Mouse (Mus musculus): ENCODE data around the gene Hoxd4.

Hoxd4 gene

GRCm38 (mm10) chr2:74691022-74691951 is 20.4 kb upstream of the Hoxd4 start, which contains the start of gene Hoxd10:
Gene Hoxd10 (plus strand): TSS chr2:74691924.
- no peak for ATAC-seq (ENCODE audit: insufficient number of reproducible peaks, low FRiP score, low TSS enrichment)

- no peak for ATAC-seq (ENCODE audit: insufficient number of reproducible peaks, low FRiP score, low TSS enrichment)
Observed at GRCm38 (mm10) chr2:74691995-74692807, 19.5 kb upstream of the Hoxd4 start.

- no peak for ATAC-seq (ENCODE audit: insufficient number of reproducible peaks, low FRiP score, low TSS enrichment)
Observed at GRCm38 (mm10) chr2:74692808-74693431, 18.8 kb upstream of the Hoxd4 start.

GRCm38 (mm10) chr2:74693432-74693827 is 18.3 kb upstream of the Hoxd4 start:
- no peak for ATAC-seq (ENCODE audit: insufficient number of reproducible peaks, low FRiP score, low TSS enrichment)

- ATAC-seq (ENCODE audit: insufficient number of reproducible peaks, low FRiP score, low TSS enrichment), result no peak
Observed at GRCm38 (mm10) chr2:74694066-74694465, 17.7 kb upstream of the Hoxd4 start.

- no peak for ATAC-seq (ENCODE audit: insufficient number of reproducible peaks, low FRiP score, low TSS enrichment)
Observed at GRCm38 (mm10) chr2:74695383-74695782, 16.3 kb upstream of the Hoxd4 start.

- ATAC-seq (ENCODE audit: insufficient number of reproducible peaks, low FRiP score, low TSS enrichment), result no peak
Observed at GRCm38 (mm10) chr2:74695813-74696430, 15.8 kb upstream of the Hoxd4 start.

- ATAC-seq (ENCODE audit: insufficient number of reproducible peaks, low FRiP score, low TSS enrichment), result no peak
Observed at GRCm38 (mm10) chr2:74696442-74697335, 15.0 kb upstream of the Hoxd4 start.

GRCm38 (mm10) chr2:74697567-74698121 is 14.1 kb upstream of the Hoxd4 start, which contains the start of gene Hoxd9:
Gene Hoxd9 (plus strand): TSS chr2:74697727.
- ATAC-seq (ENCODE audit: insufficient number of reproducible peaks, low FRiP score, low TSS enrichment), result no peak

- no peak for ATAC-seq (ENCODE audit: insufficient number of reproducible peaks, low FRiP score, low TSS enrichment)
Observed at GRCm38 (mm10) chr2:74698201-74699052, 13.3 kb upstream of the Hoxd4 start.

- no peak for ATAC-seq (ENCODE audit: insufficient number of reproducible peaks, low FRiP score, low TSS enrichment)
Observed at GRCm38 (mm10) chr2:74699053-74699430, 12.7 kb upstream of the Hoxd4 start.

GRCm38 (mm10) chr2:74699664-74700545 is 11.8 kb upstream of the Hoxd4 start:
- ATAC-seq (ENCODE audit: insufficient number of reproducible peaks, low FRiP score, low TSS enrichment), result no peak

- no peak for ATAC-seq (ENCODE audit: insufficient number of reproducible peaks, low FRiP score, low TSS enrichment)
Observed at GRCm38 (mm10) chr2:74700546-74701112, 11.1 kb upstream of the Hoxd4 start.

GRCm38 (mm10) chr2:74701949-74702819 is 9.5 kb upstream of the Hoxd4 start:
- ATAC-seq (ENCODE audit: insufficient number of reproducible peaks, low FRiP score, low TSS enrichment), result no peak

- ATAC-seq (ENCODE audit: insufficient number of reproducible peaks, low FRiP score, low TSS enrichment), result no peak
Observed at GRCm38 (mm10) chr2:74702820-74703219, 8.9 kb upstream of the Hoxd4 start.

GRCm38 (mm10) chr2:74703317-74703716 is 8.4 kb upstream of the Hoxd4 start:
- ATAC-seq (ENCODE audit: insufficient number of reproducible peaks, low FRiP score, low TSS enrichment), result no peak
